27 mouse cellular contexts compared by ENCODE assay signal in the genomic region with DNA sequence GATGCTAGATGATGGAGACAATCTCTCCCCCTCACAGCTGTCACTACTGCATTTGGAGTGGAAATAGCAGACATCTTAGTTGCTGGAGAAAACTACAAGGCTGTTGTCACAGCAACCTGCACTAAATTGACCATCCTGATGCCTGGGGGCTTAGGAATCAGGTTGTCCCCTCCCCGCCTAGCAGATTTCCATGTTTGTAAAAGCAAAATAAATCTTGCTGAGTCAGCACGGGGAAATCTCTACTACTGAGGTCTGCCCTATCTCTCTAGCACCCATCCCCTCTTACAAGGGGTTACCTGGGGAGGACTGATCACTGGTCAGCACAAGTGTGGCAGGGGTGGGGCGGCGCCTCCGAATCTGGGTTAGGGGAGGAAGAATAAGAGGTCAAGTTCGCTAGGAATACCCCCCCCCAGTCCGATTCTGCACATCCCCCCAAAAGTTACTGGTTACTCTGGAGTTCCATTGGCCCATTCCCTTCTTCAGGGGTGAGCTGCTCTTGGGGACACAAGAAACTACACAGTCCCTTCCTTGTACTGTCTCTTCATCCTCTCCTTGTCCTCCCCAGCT. TPM values are rescaled to one million over a fixed set of nuclear protein-coding genes. Genes with fewer than 3 reads are reported as not detected.
"Had no signal": no experiment of that assay in that cellular context is flagged by ENCODE, and none has a peak within 500 bp of the region (broad histone marks: within the 10 kb centered on the region; RNA-seq: fewer than 3 reads in every experiment).

No protein-coding gene starts in this region.

- H3K4me3 ChIP-seq: lung, embryonic 15.5 days; megakaryocyte, embryonic 14.5 days; midbrain, embryonic 13.5 days; midbrain, embryonic 15.5 days; myocyte; neural tube, embryonic 13.5 days; neural tube, embryonic 15.5 days had no signal

- DNase-seq: lung, adult 2 months; lung, postnatal 14 days; lung, postnatal 36 days; retina, postnatal 1 day; right cerebral cortex, adult 18-20 months; right cerebral cortex, postnatal 25 days; right cerebral cortex, postnatal 4 days; spleen, adult 18-20 months; thymus, adult 18-20 months; thymus, postnatal 14 days; thymus, postnatal 36 days had no signal

- H3K9me3 ChIP-seq: lung, embryonic 15.5 days; megakaryocyte, embryonic 14.5 days; midbrain, embryonic 13.5 days; midbrain, embryonic 15.5 days; neural tube, embryonic 13.5 days; neural tube, embryonic 15.5 days had no signal

- H3K27me3 ChIP-seq: midbrain, embryonic 13.5 days had no signal

- H3K4me2 ChIP-seq: lung, embryonic 15.5 days; midbrain, embryonic 11.5 days; midbrain, embryonic 13.5 days; midbrain, embryonic 15.5 days; neural tube, embryonic 13.5 days; neural tube, embryonic 15.5 days had no signal

- H3K27ac ChIP-seq: lung, embryonic 15.5 days; macrophage; midbrain, embryonic 13.5 days; midbrain, embryonic 15.5 days; neural tube, embryonic 13.5 days; neural tube, embryonic 15.5 days had no signal

- H3K9ac ChIP-seq: lung, embryonic 15.5 days; midbrain, embryonic 13.5 days; midbrain, embryonic 15.5 days; neural tube, embryonic 13.5 days; neural tube, embryonic 15.5 days had no signal

- H3K36me3 ChIP-seq: lung, embryonic 15.5 days; midbrain, embryonic 15.5 days; neural tube, embryonic 15.5 days had no signal

RNA-seq across cellular contexts. Expression of gene Ppp1r1a, which starts 3.7 kb away (rescaled TPM):
- total RNA-seq: megakaryocyte progenitor cell, adult 5-6 weeks had no signal
- polyA plus RNA-seq: myocyte had no signal

RNA-seq across cellular contexts. Expression of gene Glycam1, which starts 30.7 kb away (rescaled TPM):
- total RNA-seq: megakaryocyte progenitor cell, adult 5-6 weeks; midbrain, postnatal 0 days had no signal
- polyA plus RNA-seq: lung, adult 2 months; lung, embryonic 15.5 days; lung, postnatal 0 days; macrophage; midbrain, embryonic 11.5 days; midbrain, embryonic 13.5 days; midbrain, embryonic 15.5 days; midbrain, postnatal 0 days; myocyte; neural tube, embryonic 11.5 days; neural tube, embryonic 13.5 days; neural tube, embryonic 15.5 days; stomach, embryonic 14.5 days; stomach, embryonic 16.5 days; thymus, postnatal 0 days had no signal
